Mouse (Mus musculus) erythroblast, embryonic 14.5 days (primary cell): Measurements from ENCODE around the gene Cd52.
A peak's percentile ranks its signal among the peaks of the same experiment; 100 is the strongest.

Experiments
- GATA1 ChIP-seq: IDR thresholded peaks from 2 replicates; pipeline ENCODE4 v1.6.1; 2012; ENCODE audit warnings: low read length, inconsistent platforms, mixed read lengths
- TAL1 ChIP-seq: IDR thresholded peaks from 3 replicates; pipeline ENCODE4 v1.6.1; 2012; ENCODE audit warnings: low read length, inconsistent platforms, mixed read lengths

- TF ChIP-seq GATA1 (0 out of 2 replicates have a peak, but pooled peaks have one; percentile 17), TAL1 (no peak)
Measured at GRCm38 (mm10) chr4:134062561-134062960, 32.3 kb downstream of the Cd52 start.
